Mouse (Mus musculus) E14TG2a.4 (cell line): ENCODE measurements around the gene Proser3.

Experiments
- H3K27me3 ChIP-seq: 2 replicates; pipeline ENCODE4 v1.6.1; 2014; ENCODE audit warnings: low read length, control low read depth; ENCODE audit not compliant: insufficient read depth
- H3K36me3 ChIP-seq: 2 replicates; pipeline ENCODE4 v1.6.1; 2014; ENCODE audit warnings: low read length, control low read depth; ENCODE audit not compliant: insufficient read depth
- H3K4me1 ChIP-seq: replicated peaks from 2 replicates; pipeline ENCODE4 v1.6.1; 2014; ENCODE audit warnings: low read depth, low read length, control low read depth
- H3K4me3 ChIP-seq: replicated peaks from 2 replicates; pipeline ENCODE4 v1.5.1; 2014; ENCODE audit warnings: mild to moderate bottlenecking, low read length
- H3K9me3 ChIP-seq: 2 replicates; pipeline ENCODE4 v1.6.1; 2014; ENCODE audit warnings: low read length, control low read depth
- CTCF ChIP-seq: conservative IDR thresholded peaks from 2 replicates; pipeline ENCODE4 v1.5.1; 2014; ENCODE audit warnings: low read length
- NANOG ChIP-seq: IDR thresholded peaks from 2 replicates; pipeline ENCODE4 v1.6.1; 2014; ENCODE audit warnings: borderline replicate concordance, low read length, mixed read lengths
- POU5F1 ChIP-seq: IDR thresholded peaks from 2 replicates; pipeline ENCODE4 v1.6.1; 2014; ENCODE audit warnings: low read length, borderline replicate concordance

Gene Proser3

DNA sequence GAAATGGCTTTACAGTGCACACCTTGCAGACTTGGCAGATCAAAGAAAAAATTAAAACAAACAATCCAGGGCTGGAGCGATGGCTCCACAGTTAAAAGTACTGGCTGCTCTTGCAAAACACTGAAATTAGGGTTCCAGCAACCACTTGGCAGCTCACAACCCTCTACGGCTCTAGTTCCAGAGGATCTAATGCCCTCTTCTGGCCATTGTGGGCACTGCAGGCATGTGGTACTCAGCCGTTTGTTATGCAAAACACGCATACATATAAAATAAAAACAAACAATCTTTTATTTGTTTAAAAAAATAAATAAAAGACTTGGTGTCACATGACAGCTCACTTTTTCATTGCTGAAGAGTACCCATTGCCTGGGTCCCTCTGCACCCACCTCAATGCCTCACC, 59.3 kb downstream of the Proser3 start:
- TF ChIP-seq POU5F1 (peak; percentile 47; the same call in 1 of the 2 replicates), CTCF (peak; percentile 95), NANOG (no peak)
- Histone ChIP-seq H3K36me3 (peaks cover 12% of the 10 kb centered on the region), H3K27me3 (peaks cover 8% of the 10 kb centered on the region; the same call in 1 of the 2 replicates), H3K4me1 (peaks cover 41% of the 10 kb centered on the region), H3K9me3 (peaks cover 8% of the 10 kb centered on the region), H3K4me3 (no peak overlapping the region)

DNA sequence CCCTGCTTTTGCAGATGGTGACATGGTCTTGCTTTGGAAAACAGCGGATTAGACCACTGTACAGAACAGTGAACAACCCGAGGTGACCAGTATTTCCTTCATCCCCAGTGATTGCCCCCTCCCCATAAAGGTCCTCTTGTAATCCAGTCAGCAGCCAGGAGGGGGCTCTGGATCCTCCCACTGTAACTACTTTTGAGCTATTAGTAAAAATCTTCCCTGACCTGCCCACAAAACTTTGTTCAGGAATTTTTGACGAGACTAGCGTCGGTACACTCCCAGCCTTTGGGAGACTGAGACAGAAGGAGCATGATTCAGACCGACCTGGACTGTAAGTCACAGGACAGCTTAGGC, 61.2 kb downstream of the Proser3 start:
- H3K9me3 ChIP-seq, result peaks cover 25% of the 10 kb centered on the region
- H3K4me3 ChIP-seq, result peak overlapping the region; percentile 61
- H3K27me3 ChIP-seq, result peaks cover 8% of the 10 kb centered on the region; the same call in 1 of the 2 replicates
- H3K36me3 ChIP-seq, result peaks cover 31% of the 10 kb centered on the region
- TF ChIP-seq NANOG (no peak), CTCF (peak; percentile 55), POU5F1 (no peak)
- H3K4me1 ChIP-seq, result peaks cover 41% of the 10 kb centered on the region

DNA sequence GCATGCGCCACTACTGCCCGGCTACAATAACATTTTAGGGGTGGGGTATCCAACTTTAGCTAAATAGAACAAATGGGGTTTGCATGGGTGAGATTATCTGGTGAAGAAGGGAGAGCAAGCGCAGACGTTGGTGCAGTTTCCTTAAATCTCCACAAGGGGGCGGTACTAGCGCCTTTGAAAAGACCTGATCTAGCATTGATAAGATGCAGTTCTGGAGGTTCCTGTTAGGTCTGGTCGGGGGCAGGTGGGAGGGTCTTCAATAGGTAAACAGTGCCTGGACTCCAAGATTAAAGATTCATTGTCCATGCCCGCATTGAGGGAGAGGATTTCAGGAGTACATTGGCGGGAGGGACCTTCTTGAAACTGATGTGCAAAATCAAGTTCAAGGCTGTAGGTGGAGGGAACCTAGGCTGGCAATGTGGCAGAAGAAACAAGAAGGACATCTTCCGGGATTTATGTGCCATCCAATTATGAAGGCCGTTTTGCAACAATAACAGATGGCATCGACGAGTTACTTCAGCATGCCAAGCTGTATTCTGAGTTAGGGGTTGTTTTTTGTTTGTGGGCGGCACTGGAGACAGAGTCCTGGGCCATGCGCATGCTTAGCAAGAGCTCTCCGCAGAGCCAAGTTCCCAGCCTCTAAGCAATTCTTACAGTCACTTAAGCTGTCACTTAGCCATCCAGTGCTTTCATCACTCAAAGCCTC, 61.7 kb downstream of the Proser3 start:
- Histone ChIP-seq H3K4me3 (peak overlapping the region; percentile 61; the same call in 1 of the 2 replicates), H3K36me3 (peaks cover 36% of the 10 kb centered on the region), H3K4me1 (peaks cover 41% of the 10 kb centered on the region), H3K9me3 (peaks cover 26% of the 10 kb centered on the region), H3K27me3 (peaks cover 8% of the 10 kb centered on the region; the same call in 1 of the 2 replicates)
- TF ChIP-seq NANOG, result no peak
- peak; percentile 85 for TF ChIP-seq CTCF
